Mouse (Mus musculus) cerebellum, postnatal 4 days (tissue): ENCODE results near the gene Cmpk2.
"Not testable (repeated sequence)": the region's sequence is repeated elsewhere in the genome, so short reads cannot be mapped to it uniquely, and the experiment has no call there.

Experiments
- DNase-seq, 2 experiments: peaks; one replicate each; pipeline ENCODE4 v3.0.0; 2022; ENCODE audit warnings: low spot score in 2 of 2, mixed read lengths in 1 of 2

The Cmpk2 gene

GRCm38 (mm10) chr12:26469098-26470041, at the start of gene Cmpk2:
Gene Cmpk2 (plus strand): TSS chr12:26469204.
- peak; percentile 82 to 89 for DNase-seq

GRCm38 (mm10) chr12:26424841-26425240, 44.2 kb upstream of the Cmpk2 start:
- DNase-seq, result no peak

GRCm38 (mm10) chr12:26428771-26429170, 40.2 kb upstream of the Cmpk2 start:
- not testable (repeated sequence) for DNase-seq

- DNase-seq, result no peak
These were observed 32.7 kb upstream of the Cmpk2 start for GRCm38 (mm10) chr12:26436334-26436733.

- DNase-seq, result no peak
These were observed 31.1 kb upstream of the Cmpk2 start for GRCm38 (mm10) chr12:26437950-26438349.

- no peak for DNase-seq
These were observed 29.6 kb upstream of the Cmpk2 start for GRCm38 (mm10) chr12:26439366-26439765.

GRCm38 (mm10) chr12:26444054-26444453, 24.9 kb upstream of the Cmpk2 start:
- DNase-seq, result peak; percentile 56 to 75

GRCm38 (mm10) chr12:26444511-26444910, 24.5 kb upstream of the Cmpk2 start:
- no peak for DNase-seq

GRCm38 (mm10) chr12:26446377-26447045, 22.5 kb upstream of the Cmpk2 start:
- no peak for DNase-seq

GRCm38 (mm10) chr12:26449483-26449882, 19.5 kb upstream of the Cmpk2 start:
- no peak for DNase-seq

GRCm38 (mm10) chr12:26451150-26451549, 17.9 kb upstream of the Cmpk2 start:
- no peak for DNase-seq

- no peak for DNase-seq
These were observed 16.1 kb upstream of the Cmpk2 start for GRCm38 (mm10) chr12:26452951-26453350.

GRCm38 (mm10) chr12:26454682-26455081, 14.3 kb upstream of the Cmpk2 start:
- DNase-seq, result no peak

GRCm38 (mm10) chr12:26456028-26456698, 12.8 kb upstream of the Cmpk2 start, which contains the start of gene Rsad2:
Gene Rsad2 (minus strand): TSS chr12:26456452.
- DNase-seq, result peak in 1 of 2 experiments; percentile 15

- DNase-seq, result no peak
These were observed 8.9 kb upstream of the Cmpk2 start for GRCm38 (mm10) chr12:26460091-26460490.

GRCm38 (mm10) chr12:26465600-26465999, 3.4 kb upstream of the Cmpk2 start:
- no peak for DNase-seq

- DNase-seq, result no peak
These were observed 1.0 kb downstream of the Cmpk2 start for GRCm38 (mm10) chr12:26470042-26470409.

GRCm38 (mm10) chr12:26471376-26471775, 2.4 kb downstream of the Cmpk2 start:
- no peak for DNase-seq

- no peak for DNase-seq
These were observed 3.9 kb downstream of the Cmpk2 start for GRCm38 (mm10) chr12:26472770-26473481.

GRCm38 (mm10) chr12:26473746-26474145, 4.7 kb downstream of the Cmpk2 start:
- DNase-seq, result no peak

GRCm38 (mm10) chr12:26477198-26477597, 8.2 kb downstream of the Cmpk2 start:
- no peak for DNase-seq
